Mouse (Mus musculus): ENCODE results near the gene Ints11.
A peak's percentile ranks its signal among the peaks of the same experiment; 100 is the strongest.

- TF ChIP-seq CTCF (IDR thresholded peaks at IDR 0.05; ENCODE audit: low read depth) (peak; percentile 76), EP300 (IDR thresholded peaks at IDR 0.05; ENCODE audit: low read depth) (no peak)
Measured at GRCm38 (mm10) chr4:155833836-155834235, 35.5 kb upstream of the Ints11 start.

All from heart, postnatal 0 days (tissue).